Mouse (Mus musculus) layer of hippocampus, adult 9-10 months (tissue): Measurements from ENCODE around the gene Tmem80.

ENCODE experiments used
- DNase-seq: peaks from one replicate; pipeline ENCODE4 v3.0.0; 2022; ENCODE audit warnings: low spot score

Tmem80 gene

DNA sequence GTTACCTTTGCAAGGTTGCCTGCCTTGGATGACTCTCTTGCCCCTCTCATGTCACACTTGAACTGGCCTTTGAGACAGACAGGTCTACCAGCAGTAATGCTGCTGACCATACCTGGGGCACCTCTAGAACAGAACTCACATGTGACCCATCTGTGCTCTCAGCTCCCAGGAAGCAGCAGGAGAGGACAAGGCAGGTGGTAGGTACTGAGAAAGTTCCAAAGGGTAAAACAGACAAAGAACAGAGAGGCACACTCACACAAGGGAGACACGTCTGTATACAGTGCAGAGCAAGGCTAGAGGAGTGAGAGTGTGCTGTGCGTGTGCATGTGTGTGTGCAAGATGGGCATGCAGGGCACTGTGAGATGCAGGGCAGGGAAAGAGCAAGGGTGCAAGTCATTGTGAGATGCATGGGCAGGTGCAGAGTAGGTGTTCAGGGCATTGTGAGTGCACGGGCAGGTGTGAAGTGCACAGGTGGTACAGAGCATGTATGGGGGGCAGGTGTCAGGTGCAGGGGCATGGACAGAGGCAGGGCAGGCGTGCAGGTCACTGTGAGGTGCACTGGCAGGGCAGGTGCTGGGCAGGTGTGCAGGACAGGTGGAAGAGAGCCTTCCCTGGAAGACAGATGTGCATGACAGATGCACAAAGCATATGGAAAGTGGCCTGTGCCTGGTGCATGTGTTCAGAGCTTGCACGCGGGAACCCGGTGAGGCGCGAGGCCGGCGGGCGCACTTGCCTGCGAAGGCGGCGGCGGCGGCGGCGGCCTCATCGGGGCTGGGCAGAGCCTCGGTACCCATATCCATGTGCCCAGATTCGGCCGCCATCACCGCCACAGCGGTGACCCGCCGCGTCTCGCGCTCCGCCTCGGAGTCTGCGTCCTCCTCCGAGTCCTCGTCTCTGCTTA is 743 bp upstream of the Tmem80 start:
- DNase-seq = no peak

DNA sequence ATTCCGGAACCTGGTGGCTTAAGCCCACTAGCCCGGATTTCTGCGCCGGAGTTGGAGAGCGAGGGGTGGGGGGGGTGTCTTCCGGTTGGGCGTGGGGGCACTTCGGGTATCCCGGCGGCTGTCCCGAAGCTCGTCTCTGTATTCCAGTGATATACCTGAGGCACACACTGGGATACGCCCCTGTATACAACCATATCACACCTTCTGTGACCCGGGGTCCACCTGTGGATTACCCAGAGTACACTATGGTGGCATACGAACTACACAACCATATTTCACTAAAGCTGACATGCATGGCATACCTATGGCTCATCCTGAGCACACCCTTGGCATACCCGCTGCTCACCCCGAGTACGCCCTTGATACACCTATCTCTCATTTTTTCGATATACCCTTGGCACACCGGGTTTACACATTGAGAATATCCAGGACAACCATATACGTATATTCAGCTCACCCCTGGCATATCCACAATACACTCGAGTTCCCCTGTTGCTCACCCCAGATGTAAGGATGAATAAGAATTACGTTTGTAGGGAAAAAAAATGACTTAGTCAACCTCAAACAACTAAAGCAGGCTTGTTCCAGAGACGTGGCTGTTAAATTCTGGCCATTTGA is 943 bp downstream of the Tmem80 start:
- DNase-seq = no peak

DNA sequence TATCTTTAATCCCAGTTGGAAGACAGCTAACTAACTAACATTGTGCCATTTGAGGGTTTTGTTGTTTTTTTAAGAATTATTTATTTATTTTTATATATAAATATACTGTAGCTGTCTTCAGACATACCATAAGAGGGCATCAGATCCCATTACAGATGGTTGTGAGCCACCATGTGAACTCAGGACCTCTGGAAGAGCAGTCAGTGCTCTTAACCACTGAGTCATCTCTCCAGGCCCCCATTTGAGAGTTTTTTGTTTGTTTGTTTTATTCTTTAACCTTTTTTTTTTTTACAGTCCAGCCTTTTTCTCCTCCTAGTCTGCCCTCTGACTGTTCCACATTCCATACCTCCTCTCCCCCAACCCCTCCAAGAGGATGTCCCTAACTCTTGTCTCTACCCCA is 3.2 kb downstream of the Tmem80 start:
- DNase-seq = no peak

DNA sequence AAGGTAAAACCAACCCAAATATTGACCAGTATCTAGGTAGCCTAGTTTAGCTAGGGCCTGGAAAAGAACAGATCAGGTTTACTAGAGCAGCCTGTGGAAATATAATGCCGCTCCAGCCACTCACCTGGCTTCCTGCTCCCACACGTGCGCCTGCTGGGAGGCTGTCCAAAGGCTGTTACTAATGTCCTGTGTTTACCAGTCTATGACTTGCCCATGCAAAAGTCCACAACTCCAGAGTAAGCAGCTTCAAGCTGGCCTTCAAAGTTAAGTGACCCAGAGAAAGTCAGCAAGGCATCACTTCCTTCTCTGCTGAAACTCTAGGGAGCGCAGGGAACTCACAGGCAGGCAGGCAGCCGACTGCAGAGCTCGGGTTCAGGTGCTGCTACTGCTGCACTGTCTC is 4.5 kb downstream of the Tmem80 start:
- no peak for DNase-seq

DNA sequence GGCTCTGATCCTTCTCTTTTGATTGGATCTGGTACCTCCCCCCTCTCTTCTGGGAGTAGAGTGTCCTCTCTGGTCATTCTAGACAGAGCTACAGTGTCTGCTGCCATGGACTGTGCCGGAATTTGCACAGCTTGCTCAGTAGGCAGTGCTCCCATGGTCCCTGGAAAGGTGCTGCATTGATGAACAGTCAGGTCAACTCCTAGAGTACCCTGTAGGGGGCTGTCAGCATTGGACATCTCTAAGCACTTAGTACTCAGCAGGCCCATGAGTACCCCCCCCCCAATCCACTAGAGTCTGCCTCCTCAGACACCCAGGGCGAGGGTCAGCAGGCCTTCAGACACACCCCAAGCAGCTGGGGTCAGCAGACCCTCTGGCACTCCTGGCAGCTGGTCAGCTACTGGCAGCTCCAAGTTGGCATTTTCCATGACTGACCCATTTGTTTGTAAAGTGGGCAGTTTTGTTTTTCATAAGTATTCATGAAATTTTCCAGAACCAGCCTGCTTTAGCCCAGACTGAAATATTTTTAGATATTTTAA is 7.6 kb downstream of the Tmem80 start:
- DNase-seq = no peak

DNA sequence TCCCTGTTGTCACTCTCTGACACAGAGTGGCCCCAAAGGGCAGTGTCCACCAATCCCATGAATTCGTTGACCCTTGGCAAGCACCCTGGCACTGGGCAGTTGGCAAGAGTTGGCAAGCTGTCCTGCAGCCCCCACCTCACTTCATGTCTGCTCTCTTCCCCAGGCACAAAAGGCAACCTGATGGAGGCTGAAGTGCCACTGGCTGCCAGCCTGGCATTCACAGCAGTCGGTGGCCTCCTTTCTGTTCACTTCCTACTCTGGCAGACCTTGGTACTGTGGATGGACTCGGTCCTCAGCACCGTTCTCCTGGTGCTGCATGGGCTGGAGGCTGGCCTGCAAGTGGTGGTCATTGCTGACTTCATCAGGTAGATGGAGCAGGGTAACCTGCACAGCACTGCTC is 8.1 kb downstream of the Tmem80 start:
- no peak for DNase-seq

DNA sequence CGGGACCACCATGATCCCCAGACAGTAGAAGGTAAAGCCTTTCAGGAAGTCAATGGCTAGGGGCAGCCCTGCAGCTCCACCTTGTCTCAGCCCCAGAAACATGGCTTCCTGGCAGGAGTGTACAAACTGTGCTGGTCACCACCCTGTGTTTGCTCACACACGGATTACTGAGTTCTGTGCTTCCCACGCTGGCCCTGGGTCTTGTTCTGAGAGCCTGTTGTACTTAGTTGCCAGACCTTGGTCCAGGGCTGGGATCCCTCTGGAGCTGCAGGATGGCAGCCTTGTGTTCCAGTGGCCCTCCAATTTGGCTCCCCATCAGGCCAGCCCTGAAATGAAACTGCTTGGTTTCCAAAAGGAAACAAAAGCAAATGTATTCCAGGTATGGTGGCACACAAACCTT is 8.8 kb downstream of the Tmem80 start:
- no peak for DNase-seq

DNA sequence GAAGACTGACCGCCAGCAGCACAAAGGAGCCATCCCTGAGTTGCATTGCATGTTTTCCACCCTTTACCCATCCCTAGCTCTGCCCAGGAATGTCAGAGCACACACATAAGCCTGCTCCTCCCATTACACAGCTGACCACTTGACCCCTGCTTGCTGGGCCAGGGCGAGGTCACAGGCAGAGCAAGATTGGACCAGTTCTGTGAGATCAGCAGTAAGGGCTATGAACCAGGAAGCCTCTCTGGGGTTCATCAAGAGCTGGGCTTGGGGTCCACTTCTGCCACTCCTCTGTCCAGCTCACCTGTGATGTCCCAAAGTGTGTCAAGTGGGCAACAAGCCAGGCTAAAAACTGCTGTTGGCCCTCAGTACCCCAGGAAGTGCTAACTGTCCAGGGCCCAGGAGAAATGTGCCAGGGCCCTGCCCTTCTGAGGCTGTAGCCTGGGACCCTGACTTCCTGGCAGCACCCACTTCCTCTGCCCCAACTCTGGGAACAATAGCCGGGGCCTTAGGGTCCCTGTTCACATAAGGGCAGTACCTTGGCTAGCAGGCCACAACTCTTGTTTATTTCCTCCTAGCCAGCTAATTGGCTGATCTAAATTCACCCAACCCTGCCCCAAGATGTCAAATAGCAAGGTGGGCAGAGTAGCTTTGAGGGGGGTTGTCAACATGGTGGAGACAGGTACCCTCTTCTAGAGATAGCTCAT is 10.3 kb downstream of the Tmem80 start:
- DNase-seq = no peak

DNA sequence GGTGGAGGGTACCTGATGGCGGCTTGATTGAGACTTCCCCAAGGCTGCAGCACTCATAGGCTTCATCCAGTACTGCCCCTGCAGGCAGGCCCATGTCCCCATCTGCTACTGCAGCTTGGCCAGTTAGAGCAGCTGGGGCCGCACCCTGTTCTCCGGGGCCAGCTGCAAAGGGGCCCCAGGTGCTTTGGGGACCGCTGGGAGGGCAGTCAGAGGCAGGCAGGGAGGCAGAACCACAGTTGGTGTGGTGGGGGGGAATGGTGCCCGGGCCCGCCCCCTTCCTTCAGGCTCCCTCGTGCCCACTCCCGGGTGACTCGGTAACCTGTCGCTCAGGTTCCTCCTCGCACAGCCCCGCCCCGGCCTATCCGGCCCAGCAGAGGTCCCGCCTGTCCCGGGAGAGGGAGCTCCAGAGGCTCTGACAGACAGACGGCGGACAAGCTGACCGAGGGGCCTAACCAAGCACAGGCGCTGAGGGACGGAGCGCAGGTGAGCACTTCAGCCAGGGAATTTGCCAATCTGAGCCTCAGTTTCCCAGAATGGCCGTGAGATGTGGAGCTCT is 11.1 kb downstream of the Tmem80 start, which contains the start of gene Eps8l2:
TSS of gene Eps8l2 (plus strand) at position 305 of the 556 bp plus-strand sequence.
- DNase-seq = no peak

DNA sequence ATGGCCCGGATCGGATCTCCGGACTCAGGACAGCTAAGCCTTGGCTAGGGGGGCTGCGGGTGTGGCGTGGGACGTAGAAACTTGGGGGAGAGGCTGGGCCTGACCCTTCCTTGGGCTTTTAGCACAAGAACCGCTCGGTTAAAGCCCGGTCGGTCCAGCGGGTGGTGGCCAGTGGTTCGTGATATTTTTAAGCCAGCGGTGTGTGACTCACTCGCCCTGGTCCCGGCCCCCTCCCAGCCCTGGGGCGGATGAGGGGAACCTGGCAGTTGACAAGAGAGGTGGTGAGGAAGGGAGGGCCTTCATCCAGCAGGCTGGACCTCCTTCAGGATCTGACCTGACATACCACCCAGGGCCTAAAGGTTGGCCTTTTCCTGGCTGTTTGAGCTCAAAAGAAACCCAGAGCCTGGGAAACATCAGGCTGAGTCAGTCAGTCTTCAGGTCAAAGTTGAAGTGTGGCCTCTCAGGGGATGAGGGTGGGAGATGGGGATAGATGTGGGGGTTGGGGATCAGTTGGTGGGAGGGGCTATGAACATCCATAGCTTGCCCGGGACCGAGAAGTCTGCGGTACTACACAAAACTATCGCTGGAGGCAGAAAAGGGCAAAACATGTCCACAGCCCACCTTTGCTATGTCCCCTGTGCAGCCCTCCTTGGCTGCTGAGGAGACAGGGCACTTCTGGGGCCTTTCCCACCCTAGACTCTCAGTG is 11.8 kb downstream of the Tmem80 start:
- DNase-seq = no peak

DNA sequence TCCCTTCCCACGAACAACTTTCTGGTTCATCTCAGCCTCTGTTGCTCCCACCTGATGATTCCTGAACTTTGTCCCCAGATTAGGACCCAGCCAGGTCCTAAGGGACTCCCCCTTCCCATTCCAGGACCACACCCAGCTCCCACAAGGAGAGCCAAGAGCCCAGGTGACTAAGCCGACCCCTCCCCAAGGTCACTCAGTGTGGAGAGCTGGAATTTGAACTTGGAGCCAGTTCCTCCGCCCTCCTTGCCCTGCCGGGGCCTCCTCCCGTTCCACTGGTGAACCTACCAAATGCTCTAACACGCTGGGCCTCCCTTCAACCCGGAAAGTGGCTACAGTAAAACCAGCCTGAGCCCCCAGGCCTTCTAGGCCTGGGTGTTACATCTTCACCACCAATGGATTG is 12.5 kb downstream of the Tmem80 start:
- no peak for DNase-seq

DNA sequence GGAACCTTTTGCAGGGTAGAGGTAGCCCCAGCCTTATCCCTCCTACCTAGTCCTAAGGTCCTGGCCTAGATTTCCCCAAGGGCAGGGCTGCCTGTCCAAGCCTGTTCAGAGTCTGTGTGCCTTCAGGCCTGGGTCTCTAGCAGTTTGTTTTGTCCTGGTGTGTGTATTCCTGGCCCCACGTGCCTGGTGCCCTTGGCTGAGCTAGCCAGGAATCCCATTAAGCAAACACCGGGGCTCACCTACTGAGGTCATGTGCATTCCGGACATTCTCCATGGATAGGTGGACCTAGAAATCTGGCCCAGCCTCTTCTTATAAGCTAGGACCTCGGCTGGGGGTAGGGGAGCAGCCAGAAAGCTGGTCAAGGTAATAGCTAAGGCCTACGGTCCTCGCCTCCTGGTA is 12.9 kb downstream of the Tmem80 start:
- no peak for DNase-seq

DNA sequence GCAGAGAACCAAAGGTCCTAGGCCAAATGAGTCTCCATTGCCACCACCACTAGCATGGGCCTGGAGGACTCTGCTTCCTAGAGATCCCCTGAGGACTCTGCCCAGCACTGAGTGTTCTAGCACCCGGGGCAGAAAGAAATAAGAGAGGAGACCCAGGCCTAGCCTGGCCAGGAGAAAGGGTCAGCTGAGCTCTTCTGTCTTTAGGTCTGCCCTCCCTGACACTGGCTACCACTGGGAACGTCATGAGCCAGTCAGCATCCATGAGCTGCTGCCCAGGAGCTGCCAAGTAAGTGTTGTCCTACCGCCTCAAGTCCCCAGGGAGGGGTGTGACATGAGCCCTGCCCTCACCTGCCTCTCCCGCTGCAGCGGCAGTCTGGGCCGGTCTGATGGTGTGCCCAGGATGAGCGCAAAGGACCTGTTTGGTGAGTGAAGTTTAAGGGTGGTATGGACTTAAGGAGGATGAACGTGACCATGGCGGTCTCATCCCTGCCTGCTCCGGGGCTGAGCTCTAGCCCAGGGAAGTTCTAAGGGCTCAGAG is 14.2 kb downstream of the Tmem80 start:
- DNase-seq = no peak

DNA sequence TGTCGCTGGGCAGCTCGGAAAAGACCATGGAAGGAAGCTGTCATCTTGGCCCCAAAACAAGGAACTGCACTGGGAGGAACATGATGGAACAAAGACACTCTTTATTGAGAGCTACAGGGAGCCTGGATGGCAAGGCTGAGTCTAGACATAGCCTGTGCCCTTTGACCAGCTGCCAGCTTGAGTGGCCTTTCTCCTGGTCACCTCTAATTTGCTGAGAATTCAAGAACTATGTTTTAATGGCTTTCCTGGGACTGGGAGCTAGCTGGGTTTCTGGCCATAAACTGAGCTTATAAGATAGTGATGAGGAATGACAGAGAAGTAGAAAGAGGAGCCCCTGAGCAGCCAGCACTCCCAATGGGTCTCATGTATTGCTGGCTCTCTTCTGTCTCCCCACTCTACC is 15.7 kb downstream of the Tmem80 start:
- DNase-seq = no peak

DNA sequence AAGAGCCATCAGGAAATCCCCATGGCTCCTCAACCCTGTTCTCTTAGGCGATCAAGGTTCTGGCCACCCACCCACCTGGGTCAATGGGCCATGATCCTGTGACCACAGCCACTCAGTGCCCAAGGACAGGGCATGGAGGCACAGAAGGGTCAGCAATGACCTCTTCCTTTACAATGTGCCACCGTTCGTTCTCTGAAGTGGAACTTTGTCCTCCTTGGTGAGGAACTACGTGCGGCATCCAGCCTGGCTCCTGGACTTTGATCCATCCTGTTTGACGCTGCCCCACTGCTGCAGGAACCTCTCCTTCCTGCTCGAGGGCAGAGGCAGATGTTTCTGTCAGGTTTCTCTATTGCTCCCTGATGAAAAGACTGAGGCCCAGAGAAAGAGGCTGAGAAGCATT is 16.2 kb downstream of the Tmem80 start:
- no peak for DNase-seq

DNA sequence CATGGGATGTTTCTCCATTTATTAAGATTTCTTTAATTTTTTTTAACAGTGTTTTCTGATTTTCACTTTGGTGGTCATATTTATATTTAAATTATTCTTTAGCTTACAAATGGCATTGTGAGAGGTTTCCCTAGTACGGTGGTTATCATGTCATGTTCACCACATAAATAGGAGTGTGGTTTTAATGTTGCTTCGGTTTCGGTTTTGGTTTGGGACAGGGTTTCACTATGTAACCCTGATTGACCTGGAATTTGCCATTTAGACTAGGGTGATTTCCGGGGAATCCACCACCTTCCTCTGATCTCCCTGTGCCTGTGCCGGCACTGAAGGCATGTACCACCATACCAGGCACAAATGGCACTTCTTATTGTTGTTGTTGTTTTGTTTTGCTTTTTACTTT is 17.2 kb downstream of the Tmem80 start:
- DNase-seq = no peak

DNA sequence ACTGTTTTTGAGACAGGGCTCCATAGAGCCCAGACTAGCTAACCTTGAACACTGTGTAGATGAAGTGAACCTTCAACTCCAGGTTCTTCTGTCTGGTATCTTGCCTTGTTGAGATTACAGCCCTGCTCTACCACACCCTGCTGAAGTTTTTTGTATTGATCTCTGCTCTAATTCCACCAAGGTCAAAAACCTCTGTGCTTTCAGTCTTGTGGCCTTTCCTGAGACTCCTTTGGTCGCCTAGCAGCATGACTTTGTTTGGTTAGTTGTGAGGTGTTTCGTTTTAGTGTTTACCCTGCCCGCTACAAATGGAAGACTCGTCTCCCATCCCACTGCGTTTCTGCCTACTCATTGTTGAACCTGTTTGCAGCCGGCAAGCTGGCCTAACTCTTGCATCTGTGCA is 23.5 kb downstream of the Tmem80 start:
- no peak for DNase-seq

DNA sequence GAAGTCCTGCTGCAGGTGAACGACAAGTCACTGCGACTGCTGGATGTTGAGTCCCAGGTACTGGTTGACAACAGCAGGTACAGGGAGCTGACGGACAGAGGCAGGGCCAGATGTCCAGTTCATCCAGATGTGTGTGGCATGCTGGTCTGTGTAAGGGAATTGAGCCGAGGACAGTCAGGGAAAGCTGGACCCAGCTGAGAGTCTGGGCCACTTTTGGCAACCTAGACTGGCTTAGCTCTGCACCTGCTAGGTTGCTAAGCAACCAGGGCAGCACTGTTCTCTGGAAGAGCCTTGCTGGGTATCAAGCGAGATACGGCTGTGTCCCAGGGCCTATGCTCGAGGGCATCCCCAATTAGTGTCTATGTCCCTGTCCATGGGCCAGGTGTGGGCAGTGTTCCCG is 27.5 kb downstream of the Tmem80 start:
- no peak for DNase-seq

DNA sequence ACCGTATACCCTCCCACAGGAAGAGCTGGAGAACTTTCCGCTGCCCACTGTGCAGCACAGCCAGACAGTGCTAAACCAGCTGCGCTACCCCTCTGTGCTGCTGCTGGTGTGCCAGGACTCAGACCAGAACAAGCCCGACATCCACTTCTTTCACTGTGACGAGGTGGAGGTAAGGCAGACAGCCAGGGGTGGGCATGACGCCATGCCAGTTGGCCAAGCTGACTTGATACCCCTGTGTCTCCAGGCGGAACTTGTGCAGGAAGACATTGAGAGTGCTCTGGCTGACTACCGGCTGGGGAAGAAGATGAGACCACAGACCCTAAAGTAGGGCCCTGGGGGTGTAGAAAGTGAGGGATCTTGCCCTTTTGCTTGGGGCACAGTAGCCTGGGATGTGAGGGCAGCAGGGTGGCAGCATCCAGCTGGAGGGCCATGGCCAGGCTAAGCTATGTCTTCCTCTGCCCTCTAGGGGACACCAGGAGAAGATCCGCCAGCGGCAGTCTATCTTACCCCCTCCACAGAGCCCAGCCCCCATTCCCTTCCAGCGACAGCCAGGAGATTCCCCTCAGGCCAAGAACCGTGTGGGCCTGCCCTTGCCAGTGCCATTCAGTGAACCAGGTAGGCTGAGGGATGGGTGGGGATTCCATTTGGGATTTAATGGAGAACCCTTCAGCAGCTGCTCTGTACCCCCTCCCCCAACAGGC is 28.2 kb downstream of the Tmem80 start:
- DNase-seq = no peak

DNA sequence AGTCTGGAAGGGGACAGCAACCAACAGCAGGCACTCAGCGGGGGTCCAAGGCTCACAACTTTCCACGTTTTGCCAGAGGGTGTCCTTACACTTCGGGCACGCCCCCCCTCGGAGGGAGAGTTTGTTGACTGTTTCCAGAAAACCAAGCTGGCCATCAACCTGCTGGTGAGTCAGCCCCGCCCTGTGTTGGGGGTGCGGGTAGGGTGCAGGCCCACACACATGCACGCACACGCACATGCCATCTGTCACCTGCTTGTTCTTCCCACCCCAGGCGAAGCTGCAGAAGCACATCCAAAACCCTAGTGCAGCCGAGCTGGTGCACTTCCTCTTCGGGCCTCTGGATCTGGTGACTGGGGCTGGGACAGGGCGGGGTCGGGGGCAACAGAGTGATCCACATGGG is 29.4 kb downstream of the Tmem80 start:
- no peak for DNase-seq

DNA sequence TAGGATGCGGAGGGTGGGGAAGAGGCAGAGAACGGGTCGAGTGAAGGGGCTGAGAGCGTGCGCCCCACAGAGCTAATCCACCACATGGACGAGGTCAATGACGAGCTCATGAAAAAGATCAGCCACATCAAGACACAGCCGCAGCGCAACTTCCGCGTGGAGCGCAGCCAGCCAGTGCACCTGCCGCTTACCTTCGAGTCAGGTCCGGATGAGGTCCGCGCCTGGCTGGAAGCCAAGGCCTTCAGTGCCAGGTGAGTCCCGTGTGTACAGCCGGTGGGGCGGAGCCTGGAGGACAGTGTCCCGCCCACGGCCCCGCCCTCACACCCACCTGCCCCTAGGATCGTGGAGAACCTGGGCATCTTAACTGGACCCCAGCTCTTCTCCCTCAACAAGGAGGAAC is 34.0 kb downstream of the Tmem80 start:
- DNase-seq = no peak
